Mouse (Mus musculus) central nervous system, embryonic 18 days (tissue): Measurements from ENCODE around the gene Trib2. TPM values are rescaled to one million over a fixed set of nuclear protein-coding genes. Genes with fewer than 3 reads are reported as not detected.

ENCODE experiments used
- polyA plus RNA-seq: library from polyadenylated mRNA; depleted of rRNA; stranded (reverse); fragments of >200 nt; gene quantifications from 2 replicates; pipeline ENCODE4 v1.2.3, GENCODE M21; 2012; rRNA removed

The Trib2 gene
- polyA plus RNA-seq, result 78.6 and 79.9 TPM in 2 replicates

DNA sequence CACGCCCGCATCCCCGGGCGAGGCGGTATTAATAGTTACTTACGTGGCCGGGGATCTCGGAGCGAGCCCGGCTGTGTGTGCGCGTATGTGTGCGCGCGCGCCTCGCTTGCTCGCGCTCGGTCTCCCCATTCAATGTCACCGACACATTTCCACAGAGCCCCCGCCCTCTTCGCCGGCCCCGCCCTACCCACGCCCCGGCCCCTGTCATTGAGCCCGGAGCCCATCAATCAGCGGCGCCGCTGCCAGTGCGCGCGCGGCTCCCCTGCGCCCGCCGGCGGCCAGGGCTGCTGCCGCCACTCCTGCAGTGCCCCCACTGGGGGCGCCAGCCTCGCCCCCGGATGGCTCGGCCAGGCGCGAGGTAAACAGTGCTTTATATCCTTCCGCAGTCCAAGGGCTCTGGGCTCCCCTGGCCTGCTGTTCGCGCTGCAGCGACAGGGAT lies at the start of gene Trib2:
TSS of gene Trib2 (minus strand) at position 183 of the 439 bp plus-strand sequence.

